Mouse (Mus musculus) hindbrain, embryonic 14.5 days (tissue): ENCODE measurements at regions not wholly inside any gene's neighbourhood (a gene's known extent, or its start where the extent isn't known, plus 50 kb on each side); places are given as distances from the start of the nearest gene placed in this dataset.
A peak's percentile ranks its signal among the peaks of the same experiment; 100 is the strongest.

Experiments
- ATAC-seq: fragments of 200-750 bp; cut with Nextera tagmentation; 2 replicates; pipeline ENCODE4 v1.8.0; 2017; ENCODE audit warnings: moderate number of reproducible peaks, mild to moderate bottlenecking, moderate TSS enrichment, moderate library complexity; ENCODE audit not compliant: low FRiP score
- DNase-seq: peaks from one replicate; pipeline ENCODE4 v3.0.0-alpha.2; 2015; ENCODE audit warnings: low spot score
- H3K27ac ChIP-seq: fragments of 300-500 bp; sonication (generic); 2 replicates; pipeline ENCODE4 v1.5.1; 2014; ENCODE audit warnings: mild to moderate bottlenecking, moderate library complexity
- H3K27me3 ChIP-seq: fragments of 300-500 bp; sonication (generic); 2 replicates; pipeline ENCODE4 v1.6.1; 2014; ENCODE audit warnings: mild to moderate bottlenecking, low read length, mixed read lengths; ENCODE audit not compliant: control insufficient read depth, insufficient read depth
- H3K36me3 ChIP-seq: fragments of 300-500 bp; sonication (generic); replicated peaks from 2 replicates; pipeline ENCODE4 v1.6.1; 2014; ENCODE audit not compliant: control insufficient read depth, insufficient read depth
- H3K4me1 ChIP-seq: fragments of 300-500 bp; sonication (generic); replicated peaks from 2 replicates; pipeline ENCODE4 v1.6.1; 2014; ENCODE audit warnings: antibody characterized with exemption, low read length, mixed read lengths; ENCODE audit not compliant: control insufficient read depth, insufficient read depth
- H3K4me2 ChIP-seq: fragments of 300-500 bp; sonication (generic); replicated peaks from 2 replicates; pipeline ENCODE4 v1.6.1; 2014; ENCODE audit warnings: mild to moderate bottlenecking, moderate library complexity
- H3K4me3 ChIP-seq: fragments of 300-500 bp; sonication (generic); replicated peaks from 2 replicates; pipeline ENCODE4 v1.5.1; 2014; ENCODE audit warnings: mild to moderate bottlenecking, low read length
- H3K9ac ChIP-seq: fragments of 300-500 bp; sonication (generic); 2 replicates; pipeline ENCODE4 v1.6.1; 2014
- H3K9me3 ChIP-seq: fragments of 300-500 bp; sonication (generic); 2 replicates; pipeline ENCODE4 v1.6.1; 2016; ENCODE audit warnings: low read length; ENCODE audit not compliant: control insufficient read depth
- WGBS: fragments of 180-500 bp; shearing (Covaris S2); extraction: QIAGEN DNeasy Blood & Tissue Kit; methylation state at CpG from one replicate; pipeline ENCODE4 v1.1.7; 2014; 5-methylcytosine and 5-hydroxymethylcytosine counted together

DNA sequence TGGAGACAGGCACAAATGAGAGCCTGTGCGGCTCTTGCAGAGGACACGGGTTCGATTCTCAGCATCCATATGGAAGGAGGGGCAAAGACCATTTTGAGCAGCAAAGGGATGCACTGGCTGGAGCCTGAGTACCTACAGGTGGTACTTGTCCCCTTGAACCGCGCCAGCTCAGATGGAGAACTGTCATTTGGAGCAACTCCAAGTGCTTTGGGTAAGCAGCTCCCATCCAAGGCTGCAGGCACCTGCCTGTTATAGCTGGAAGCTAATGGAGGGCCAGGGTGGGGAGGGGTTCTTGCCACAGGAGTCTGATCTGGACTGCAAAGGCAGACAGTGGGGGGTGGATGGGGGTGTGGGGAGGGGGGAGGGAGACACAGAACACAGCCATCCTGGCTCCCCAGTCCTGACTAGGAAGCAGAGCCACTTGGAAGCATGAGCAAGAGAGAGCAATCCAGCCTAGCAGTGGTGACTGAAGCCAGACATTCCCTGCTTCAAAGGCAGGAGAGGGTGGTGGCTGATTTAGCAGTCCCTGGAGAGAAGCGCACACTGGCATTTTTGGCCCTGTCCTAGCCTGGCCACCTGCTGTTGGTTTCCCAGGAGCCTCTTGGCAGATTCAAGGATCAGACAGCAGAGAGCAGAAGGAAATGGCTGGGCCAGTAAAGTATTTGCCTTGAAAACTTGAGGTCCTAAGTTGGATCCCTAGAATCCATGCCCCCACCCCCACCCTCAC is 112.1 kb upstream of the Sdk2 start:
- Histone ChIP-seq H3K4me1 (peaks cover 35% of the 10 kb centered on the region), H3K27ac (no peak overlapping the region), H3K4me3 (no peak overlapping the region), H3K36me3 (no peaks in the 10 kb centered on the region), H3K27me3 (no peaks in the 10 kb centered on the region), H3K9ac (no peak overlapping the region), H3K4me2 (no peak overlapping the region), H3K9me3 (no peaks in the 10 kb centered on the region)
- DNase-seq, result no peak
- 65% methylated on average over 6 of the region's 6 CpGs for WGBS
- ATAC-seq, result 0 out of 2 replicates have a peak, but pooled peaks have one; percentile 23

DNA sequence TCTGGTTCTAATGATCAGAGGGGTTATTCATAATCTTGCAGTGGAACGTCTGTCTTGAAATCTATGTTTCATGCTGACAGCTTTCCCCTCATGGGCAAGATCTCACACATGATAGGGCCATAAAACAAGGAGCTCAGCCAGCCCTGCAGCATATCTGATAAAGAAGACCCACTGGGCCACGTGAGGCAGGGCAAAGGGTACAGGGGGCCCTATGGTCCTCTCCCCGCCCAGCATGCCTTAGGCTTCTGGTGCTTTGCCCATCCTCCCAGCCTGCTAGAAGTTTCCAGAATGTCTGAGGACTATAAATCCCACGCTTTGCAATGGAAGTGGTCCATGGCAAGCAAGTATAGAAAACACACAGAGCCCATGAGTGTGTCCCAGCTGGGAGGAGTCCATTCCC is 110.9 kb upstream of the Sdk2 start:
- Histone ChIP-seq H3K4me1 (peaks cover 35% of the 10 kb centered on the region), H3K4me2 (no peak overlapping the region), H3K9ac (no peak overlapping the region), H3K27me3 (no peaks in the 10 kb centered on the region), H3K27ac (no peak overlapping the region), H3K4me3 (no peak overlapping the region), H3K36me3 (no peaks in the 10 kb centered on the region), H3K9me3 (no peaks in the 10 kb centered on the region)
- 48% methylated on average over 4 of the region's 4 CpGs for WGBS
- ATAC-seq (no peak; the same call in 1 of the 2 replicates), DNase-seq (no peak)

DNA sequence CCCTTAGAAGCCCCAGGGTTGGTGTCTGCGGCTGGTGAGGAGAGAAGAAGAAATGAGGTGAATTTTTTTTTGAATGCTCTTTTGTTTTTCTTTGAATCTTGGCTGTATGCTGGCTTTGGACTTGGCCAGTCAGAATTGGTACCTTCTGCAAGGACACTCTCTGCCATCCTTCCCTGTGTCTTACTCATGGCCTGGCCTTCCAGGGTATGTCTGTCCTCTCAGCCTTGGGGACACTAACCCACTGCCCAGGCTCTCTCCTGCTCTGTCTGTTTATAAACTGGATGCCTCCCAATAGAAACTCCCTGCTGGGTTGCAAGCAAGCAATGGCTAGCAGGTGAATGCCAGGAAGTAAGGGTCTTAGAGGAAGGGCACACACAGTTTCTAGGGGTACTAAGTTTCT is 110.4 kb upstream of the Sdk2 start:
- Histone ChIP-seq H3K27ac (no peak overlapping the region), H3K9me3 (no peaks in the 10 kb centered on the region), H3K4me1 (peaks cover 35% of the 10 kb centered on the region), H3K4me2 (no peak overlapping the region), H3K27me3 (no peaks in the 10 kb centered on the region), H3K9ac (no peak overlapping the region), H3K36me3 (no peaks in the 10 kb centered on the region), H3K4me3 (no peak overlapping the region)
- WGBS, result 73% methylated on average over 1 of the region's 1 CpGs
- DNase-seq (no peak), ATAC-seq (no peak)

DNA sequence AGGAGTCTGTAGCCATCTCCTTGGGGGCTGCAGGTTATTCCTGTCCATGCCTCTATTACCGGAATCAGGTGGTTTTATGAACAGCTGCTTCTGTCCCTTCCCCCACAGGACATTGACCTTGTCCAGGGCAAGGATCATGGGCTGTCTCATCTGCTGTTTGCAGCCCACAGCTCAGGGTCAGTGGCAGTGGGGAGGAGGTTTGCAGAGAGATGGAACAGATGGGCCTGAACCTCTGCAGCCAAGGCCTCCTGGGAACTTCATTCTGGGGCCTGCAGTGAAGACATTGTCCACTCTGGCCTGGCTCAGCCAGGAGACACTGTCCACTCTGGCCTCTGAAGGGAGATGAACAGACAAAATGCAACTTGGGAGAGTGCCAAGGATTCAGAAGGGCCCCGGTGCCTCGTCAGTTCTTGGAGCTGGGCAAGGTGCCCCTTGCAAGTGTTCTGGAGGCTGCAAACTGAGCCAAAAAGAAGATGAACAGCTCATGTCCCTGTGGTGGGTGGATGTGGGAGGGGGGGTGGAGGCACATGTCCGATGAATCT is 109.9 kb upstream of the Sdk2 start:
- H3K36me3 ChIP-seq, result no peaks in the 10 kb centered on the region
- H3K27ac ChIP-seq, result no peak overlapping the region
- 46% methylated on average over 4 of the region's 4 CpGs for WGBS
- H3K4me2 ChIP-seq, result no peak overlapping the region
- H3K9ac ChIP-seq, result no peak overlapping the region
- H3K27me3 ChIP-seq, result no peaks in the 10 kb centered on the region
- no peak for DNase-seq
- H3K4me1 ChIP-seq, result peaks cover 35% of the 10 kb centered on the region
- H3K4me3 ChIP-seq, result no peak overlapping the region
- H3K9me3 ChIP-seq, result no peaks in the 10 kb centered on the region
- no peak for ATAC-seq

GRCm38 (mm10) chr11:114175437-114176131 is 108.7 kb upstream of the Sdk2 start:
- Histone ChIP-seq H3K4me2 (no peak overlapping the region), H3K9ac (no peak overlapping the region), H3K36me3 (no peaks in the 10 kb centered on the region), H3K27me3 (no peaks in the 10 kb centered on the region), H3K9me3 (no peaks in the 10 kb centered on the region), H3K27ac (peak overlapping the region; percentile 28; the same call in 1 of the 2 replicates), H3K4me1 (peaks cover 38% of the 10 kb centered on the region), H3K4me3 (no peak overlapping the region)
- ATAC-seq (peak; percentile 42; the same call in 1 of the 2 replicates), DNase-seq (peak; percentile 62)
- WGBS, result 24% methylated on average over 23 of the region's 23 CpGs

DNA sequence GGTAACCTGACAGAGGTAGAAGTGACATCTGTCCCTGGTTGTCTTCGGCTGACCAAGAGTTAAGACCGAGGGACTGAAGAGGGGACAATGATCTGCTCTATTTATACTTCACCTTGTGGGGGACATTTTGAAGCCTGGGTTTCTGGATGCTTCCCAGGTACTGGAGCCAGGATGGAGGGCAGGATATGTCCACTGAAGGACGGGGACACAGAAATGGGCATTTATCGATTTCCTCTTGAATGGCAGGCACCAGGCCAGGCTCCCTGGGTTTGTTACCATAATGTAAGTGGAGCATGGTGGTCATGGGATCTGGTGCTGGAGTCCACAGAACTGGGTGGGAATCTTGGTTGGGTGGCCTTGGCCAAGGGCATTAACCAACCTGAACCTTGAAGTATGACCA is 108.0 kb upstream of the Sdk2 start:
- 88% methylated on average over 4 of the region's 4 CpGs for WGBS
- Histone ChIP-seq H3K9me3 (no peaks in the 10 kb centered on the region), H3K4me2 (no peak overlapping the region), H3K36me3 (no peaks in the 10 kb centered on the region), H3K4me3 (no peak overlapping the region), H3K9ac (no peak overlapping the region), H3K27me3 (no peaks in the 10 kb centered on the region), H3K4me1 (peaks cover 38% of the 10 kb centered on the region), H3K27ac (peak overlapping the region; percentile 28; the same call in 1 of the 2 replicates)
- ATAC-seq (no peak), DNase-seq (no peak)

- no peaks in the 10 kb centered on the region for H3K9me3 ChIP-seq
- H3K9ac ChIP-seq, result no peak overlapping the region
- ATAC-seq (no peak), DNase-seq (no peak)
- H3K4me1 ChIP-seq, result peaks cover 13% of the 10 kb centered on the region
- no peak overlapping the region for H3K27ac ChIP-seq
- H3K4me2 ChIP-seq, result no peak overlapping the region
- no peaks in the 10 kb centered on the region for H3K27me3 ChIP-seq
- no peaks in the 10 kb centered on the region for H3K36me3 ChIP-seq
- WGBS, result 80% methylated on average over 13 of the region's 13 CpGs
- no peak overlapping the region for H3K4me3 ChIP-seq
Measured at GRCm38 (mm10) chr11:114168231-114168661, 101.4 kb upstream of the Sdk2 start.

- peak; percentile 76 for ATAC-seq
- WGBS, result 15% methylated on average over 23 of the region's 23 CpGs
Measured at GRCm38 (mm10) chr11:114165656-114166362, 99.0 kb upstream of the Sdk2 start.

DNA sequence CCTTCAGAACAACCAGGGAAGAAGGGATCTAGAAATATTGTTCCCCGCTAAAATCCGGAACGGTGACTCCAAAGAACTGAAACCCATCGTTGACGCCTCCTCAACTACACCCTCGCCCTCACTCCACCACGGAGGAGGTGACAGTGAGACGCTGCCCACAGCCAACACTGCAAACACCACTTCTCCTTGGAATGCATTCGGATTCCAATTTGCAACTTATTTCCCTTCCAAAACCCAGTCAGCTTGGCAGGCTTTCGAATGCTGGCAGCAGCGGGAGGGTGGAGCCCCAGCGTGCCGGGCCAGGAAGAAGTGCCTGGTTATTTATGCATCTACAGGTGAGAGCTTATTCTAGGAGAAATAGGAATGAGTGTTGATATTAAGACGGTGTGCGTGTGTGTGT is 85.9 kb upstream of the Sdk2 start:
- H3K27ac ChIP-seq, result no peak overlapping the region
- no peak for ATAC-seq
- H3K4me2 ChIP-seq, result no peak overlapping the region
- 78% methylated on average over 15 of the region's 15 CpGs for WGBS
- H3K27me3 ChIP-seq, result no peaks in the 10 kb centered on the region
- H3K9me3 ChIP-seq, result no peaks in the 10 kb centered on the region
- H3K4me3 ChIP-seq, result no peak overlapping the region
- DNase-seq, result no peak
- H3K4me1 ChIP-seq, result no peaks in the 10 kb centered on the region
- no peak overlapping the region for H3K9ac ChIP-seq
- no peaks in the 10 kb centered on the region for H3K36me3 ChIP-seq

More at GRCm38 (mm10) chr11:114165656-114166362, 99.0 kb upstream of the Sdk2 start:
- H3K9ac ChIP-seq, result peak overlapping the region; percentile 50
- no peaks in the 10 kb centered on the region for H3K9me3 ChIP-seq
- H3K27ac ChIP-seq, result peak overlapping the region; percentile 86
- no peaks in the 10 kb centered on the region for H3K36me3 ChIP-seq
- no peak overlapping the region for H3K4me3 ChIP-seq
- peak overlapping the region; percentile 44 for H3K4me2 ChIP-seq
- DNase-seq, result peak; percentile 64
- peaks cover 10% of the 10 kb centered on the region for H3K4me1 ChIP-seq
- H3K27me3 ChIP-seq, result no peaks in the 10 kb centered on the region
